Mouse (Mus musculus) olfactory bulb, adult 2 months (tissue): ENCODE results near the gene Ranbp6. TPM values are rescaled to one million over a fixed set of nuclear protein-coding genes. Genes with fewer than 3 reads are reported as not detected.

Source experiments
- H3K27ac ChIP-seq: fragments of 200-500 bp; 2 replicates; pipeline ENCODE4 v1.5.1; 2012; ENCODE audit warnings: low read depth, low read length; ENCODE audit not compliant: insufficient read depth
- H3K4me1 ChIP-seq: fragments of 200-500 bp; 2 replicates; pipeline ENCODE4 v1.6.1; 2012; ENCODE audit warnings: low read length; ENCODE audit not compliant: control insufficient read depth, insufficient read depth
- H3K4me3 ChIP-seq: fragments of 200-500 bp; 2 replicates; pipeline ENCODE4 v1.5.1; 2012; ENCODE audit warnings: mild to moderate bottlenecking, low read depth, low read length, moderate library complexity; ENCODE audit not compliant: insufficient read depth
- CTCF ChIP-seq: fragments of 200-500 bp; IDR thresholded peaks from 2 replicates; pipeline ENCODE4 v1.5.1; 2012; ENCODE audit warnings: low read depth, mild to moderate bottlenecking, low read length, moderate library complexity; ENCODE audit not compliant: insufficient read depth
- POLR2A ChIP-seq: fragments of 200-500 bp; IDR thresholded peaks from 2 replicates; pipeline ENCODE4 v1.6.1; 2012; ENCODE audit warnings: mild to moderate bottlenecking, low read depth, low read length, moderate library complexity; ENCODE audit not compliant: insufficient read depth
- WGBS: fragments of 180-500 bp; shearing (Covaris S2); methylation state at CpG from one replicate; pipeline ENCODE4 v1.1.7; 2018; 5-methylcytosine and 5-hydroxymethylcytosine counted together
- polyA plus RNA-seq: library from polyadenylated mRNA; stranded (reverse); fragments of >200 nt; gene quantifications from 2 replicates; pipeline ENCODE4 v1.2.4, GENCODE M21; 2012; ENCODE audit warnings: low replicate concordance; ENCODE audit not compliant: missing spikeins, insufficient read depth, insufficient read length

The Ranbp6 gene
- polyA plus RNA-seq, 1 experiment, result not detected

DNA sequence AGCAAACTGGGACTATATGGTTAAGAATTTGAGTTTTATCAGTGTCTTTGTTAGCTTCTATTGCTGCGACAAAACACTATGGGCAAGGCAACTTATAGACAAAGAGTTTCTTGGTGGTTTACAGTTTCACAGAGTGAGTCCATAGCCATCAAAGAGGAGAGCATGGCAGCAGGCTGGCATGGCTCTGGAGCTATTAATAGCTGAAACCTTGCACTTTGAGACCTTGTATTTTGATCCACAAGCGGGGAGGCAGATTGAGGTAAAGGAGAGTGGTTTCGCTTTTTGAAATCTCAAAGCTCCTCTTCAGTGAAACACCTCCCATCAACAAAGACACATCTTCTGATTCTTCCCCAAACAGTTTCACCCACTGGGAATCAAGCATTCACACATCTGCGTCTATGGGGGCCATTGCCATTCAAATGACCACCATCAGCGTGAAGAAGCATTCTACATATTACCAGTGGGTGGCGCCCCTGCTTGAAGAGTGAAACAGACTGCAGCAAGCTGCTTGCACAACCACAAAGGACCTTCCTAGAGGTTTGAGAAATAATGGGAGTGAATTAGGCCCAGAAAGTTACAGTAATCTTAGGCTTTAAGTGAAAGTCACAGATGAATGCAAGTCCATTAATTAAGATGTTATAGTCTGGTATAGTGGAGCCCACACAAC, 11.4 kb upstream of the Ranbp6 start:
- WGBS, result 61% methylated on average over 6 of the region's 6 CpGs
- TF ChIP-seq CTCF (no peak), POLR2A (no peak)
- Histone ChIP-seq H3K4me3 (no peak overlapping the region), H3K27ac (no peak overlapping the region), H3K4me1 (no peaks in the 10 kb centered on the region)

DNA sequence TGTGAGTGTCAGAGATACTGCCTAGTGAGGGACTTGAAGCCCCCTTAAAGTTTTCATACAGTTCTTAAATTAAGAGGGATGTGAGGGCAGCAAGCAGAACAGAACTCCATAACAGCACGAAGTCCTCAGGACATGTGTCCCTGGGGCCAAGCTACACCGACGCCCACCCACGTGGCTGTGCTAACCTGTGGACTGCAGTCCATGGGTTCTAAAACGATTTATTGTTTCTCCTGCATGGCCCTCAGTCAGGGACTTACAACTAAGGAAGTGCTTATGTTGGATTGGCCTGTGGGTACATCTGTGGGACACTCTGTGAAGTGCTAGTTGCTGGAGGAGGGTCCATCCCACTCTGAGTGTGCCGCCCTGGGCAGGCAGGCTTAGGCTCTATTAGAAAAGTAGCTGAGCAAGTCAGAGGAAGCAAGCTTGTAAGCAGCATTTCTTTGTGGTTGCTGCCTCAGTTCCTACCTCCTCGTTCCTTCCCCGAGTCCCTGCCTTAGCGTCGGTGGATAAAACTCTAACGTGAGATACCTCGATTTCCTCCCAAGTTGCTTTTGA, 10.8 kb upstream of the Ranbp6 start:
- TF ChIP-seq POLR2A (no peak), CTCF (no peak)
- Histone ChIP-seq H3K4me3 (no peak overlapping the region), H3K4me1 (no peaks in the 10 kb centered on the region), H3K27ac (no peak overlapping the region)
- 67% methylated on average over 12 of the region's 12 CpGs for WGBS

DNA sequence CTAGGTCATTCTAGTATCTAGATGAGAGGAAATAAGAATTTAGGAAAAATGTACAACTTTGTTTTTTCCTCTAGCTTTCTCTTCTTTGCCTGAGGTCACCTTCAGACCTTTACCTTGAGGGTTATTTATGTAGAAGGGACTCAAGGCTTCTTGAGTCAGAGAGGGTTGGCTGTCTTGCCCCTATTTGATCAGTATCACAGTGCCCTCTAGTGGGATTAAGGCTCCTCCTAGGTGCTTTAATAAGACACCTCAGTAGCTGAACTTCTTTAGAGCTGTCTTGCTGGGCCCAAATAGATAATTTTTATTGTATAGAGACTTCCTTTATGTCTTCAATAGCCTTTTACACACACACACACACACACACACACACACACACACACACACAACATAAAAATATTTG, 8.2 kb upstream of the Ranbp6 start:
- Histone ChIP-seq H3K4me3 (no peak overlapping the region), H3K27ac (no peak overlapping the region), H3K4me1 (no peaks in the 10 kb centered on the region)
- TF ChIP-seq POLR2A, result no peak
- TF ChIP-seq CTCF, result no peak

DNA sequence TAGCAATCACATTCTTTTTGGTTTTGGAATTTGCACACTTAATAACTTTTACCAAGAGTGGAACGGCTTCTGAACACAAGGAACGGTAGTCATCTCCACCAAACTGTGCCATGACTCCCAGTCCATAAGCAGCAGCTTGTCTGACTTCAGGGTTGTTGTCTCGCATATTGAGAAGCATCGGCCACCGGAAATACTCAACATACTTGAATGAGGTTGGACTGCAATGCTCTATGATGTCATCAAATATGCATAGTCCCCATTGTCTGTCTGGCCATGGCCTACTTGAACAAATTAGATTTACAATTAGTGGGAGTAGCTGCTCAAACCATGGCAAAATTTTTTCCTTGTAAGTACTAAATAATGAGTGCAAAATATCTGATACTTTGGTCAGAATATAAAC, 2.8 kb downstream of the Ranbp6 start:
- WGBS, result 89% methylated on average over 5 of the region's 5 CpGs
- TF ChIP-seq POLR2A (no peak), CTCF (no peak)
- peaks cover 2% of the 10 kb centered on the region; the same call in 1 of the 2 replicates for H3K4me1 ChIP-seq
- no peak overlapping the region for H3K4me3 ChIP-seq
- H3K27ac ChIP-seq, result no peak overlapping the region

DNA sequence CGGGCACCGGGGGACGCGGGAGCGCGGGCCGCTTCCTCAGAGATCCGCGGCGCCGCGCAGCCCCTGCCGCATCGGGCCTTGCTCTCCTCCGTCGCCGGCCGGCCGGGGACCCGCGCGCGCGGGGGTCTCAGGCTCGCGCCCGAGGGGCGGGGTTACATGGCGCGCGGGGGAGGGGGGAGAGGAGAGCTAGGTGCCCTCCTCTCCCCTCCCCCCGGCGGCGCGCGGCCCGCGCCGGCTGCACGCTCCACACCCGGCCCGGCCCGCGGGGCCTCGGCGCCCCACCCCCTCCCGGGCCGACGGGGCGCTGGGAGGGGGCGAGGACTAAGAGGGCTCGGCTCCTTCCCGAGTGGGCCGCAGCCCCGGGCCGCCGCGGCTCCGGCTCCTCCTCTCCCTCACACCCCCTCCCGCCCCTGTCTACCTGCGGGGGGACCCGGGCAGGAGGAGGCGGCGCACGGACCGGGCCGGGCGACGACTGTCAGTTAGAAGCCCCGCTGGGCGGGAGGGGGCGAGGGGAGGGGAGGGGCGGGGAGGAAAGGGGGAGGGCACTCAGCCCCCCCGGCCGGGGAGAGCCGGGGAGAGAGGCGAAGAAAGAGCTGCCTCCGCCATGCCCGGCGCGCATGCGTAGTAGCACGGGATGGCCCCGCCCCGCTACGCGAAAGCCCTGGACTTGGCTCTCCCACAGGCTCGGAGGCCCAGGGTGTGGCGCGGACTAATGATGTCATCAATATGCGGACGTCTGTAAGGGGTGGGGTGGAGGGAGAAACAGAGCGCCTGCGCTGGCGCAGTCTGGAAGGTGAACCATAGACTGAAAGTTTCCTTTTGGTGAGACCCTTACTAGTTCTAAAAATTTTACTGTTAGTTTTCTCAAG, 6.6 kb downstream of the Ranbp6 start, which contains the start of gene 9930021J03Rik:
Gene 9930021J03Rik (minus strand): TSS at position 73 of the 869 bp plus-strand sequence.
- H3K4me3 ChIP-seq, result peak within 1 kb of the TSS; percentile 89
- H3K4me1 ChIP-seq, result peaks cover 4% of the 10 kb centered on the region
- peak; percentile 40 for TF ChIP-seq POLR2A
- TF ChIP-seq CTCF, result no peak
- WGBS, result under 1% methylated on average over 78 of the region's 95 CpGs
- H3K27ac ChIP-seq, result peak within 1 kb of the TSS; percentile 77

DNA sequence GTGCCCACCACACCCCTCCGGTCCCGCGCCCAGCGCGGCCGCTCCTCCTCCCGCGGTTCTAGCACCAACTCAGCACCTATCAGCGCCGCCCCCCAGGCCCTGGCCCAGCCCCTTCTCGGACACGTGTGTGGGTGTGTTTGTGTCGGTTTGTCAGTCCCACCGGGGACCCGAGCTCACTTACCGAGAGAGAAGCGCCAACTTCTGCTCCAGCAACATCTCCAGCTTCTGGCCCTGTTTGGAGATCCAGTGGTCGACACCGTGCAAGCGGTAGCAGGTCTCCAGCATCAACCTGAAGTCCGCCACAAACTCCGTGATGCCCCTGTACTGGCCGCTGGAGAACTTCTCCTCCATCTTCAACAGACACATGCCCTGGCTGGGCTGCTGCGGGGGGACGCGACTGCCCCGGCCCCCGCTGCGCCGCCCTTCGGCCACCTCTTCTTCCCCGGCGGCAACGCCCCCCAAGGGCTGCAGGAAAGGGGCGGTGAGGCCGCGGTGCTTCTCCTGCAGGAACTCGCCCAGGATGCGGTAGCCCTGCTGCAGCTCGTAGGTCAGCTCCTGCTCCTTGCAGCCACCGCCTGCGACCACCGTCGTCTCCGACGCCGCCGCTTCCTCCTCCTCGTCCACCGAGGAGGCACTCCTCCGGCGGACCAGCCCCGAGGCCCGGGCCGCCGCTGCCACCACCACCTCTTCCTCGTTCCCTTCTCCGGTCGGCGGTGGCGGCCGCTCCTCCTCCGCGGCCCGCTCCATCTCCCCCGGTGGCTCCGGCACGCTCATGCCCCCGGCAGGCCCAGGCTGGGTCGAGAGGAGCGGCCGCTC, 7.5 kb downstream of the Ranbp6 start:
- Histone ChIP-seq H3K4me3 (peak overlapping the region; percentile 89), H3K27ac (peak overlapping the region; percentile 77; the same call in 1 of the 2 replicates), H3K4me1 (peaks cover 4% of the 10 kb centered on the region)
- TF ChIP-seq CTCF (no peak), POLR2A (no peak)
- WGBS, result under 1% methylated on average over 72 of the region's 72 CpGs

DNA sequence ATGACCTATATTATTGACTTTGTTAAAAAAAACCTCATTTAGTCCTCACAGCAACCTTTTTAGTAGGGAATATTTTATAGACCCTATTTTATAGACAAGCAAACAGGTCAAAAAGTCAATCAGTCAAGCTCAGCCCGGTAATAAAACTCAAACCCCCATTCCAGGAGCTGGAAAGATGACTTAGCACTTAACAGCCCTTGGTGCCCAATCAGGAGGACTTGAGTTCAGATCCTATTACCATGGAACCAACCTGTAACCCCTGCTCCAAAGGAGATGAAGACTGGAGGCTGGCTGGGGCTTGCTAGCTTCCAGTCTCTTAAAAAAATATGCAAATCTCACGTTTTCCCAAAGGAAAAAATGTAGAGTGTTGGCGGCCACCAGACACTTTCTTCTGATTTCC, 8.8 kb downstream of the Ranbp6 start:
- Histone ChIP-seq H3K4me1 (peaks cover 4% of the 10 kb centered on the region), H3K27ac (no peak overlapping the region), H3K4me3 (no peak overlapping the region)
- WGBS, result 32% methylated on average over 3 of the region's 3 CpGs
- TF ChIP-seq CTCF (no peak), POLR2A (no peak)

DNA sequence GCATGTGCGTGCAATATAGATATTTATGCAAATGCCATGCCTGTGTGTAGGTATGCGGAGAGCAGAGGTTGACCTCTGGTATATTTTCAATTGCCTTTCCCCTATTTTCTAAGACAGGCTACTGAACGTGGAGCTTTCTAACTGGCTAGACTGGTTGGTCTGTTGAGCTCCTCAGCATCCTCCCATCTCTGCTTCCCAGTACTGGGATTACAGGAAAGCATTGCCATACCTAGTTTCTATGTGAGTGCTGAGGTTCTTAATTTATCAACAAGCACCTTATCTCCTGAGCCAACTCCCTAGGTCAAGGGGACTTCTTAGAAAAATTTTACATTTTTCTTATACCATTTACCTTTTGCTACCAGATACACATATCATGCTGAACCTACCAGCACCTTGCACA, 15.4 kb downstream of the Ranbp6 start:
- Histone ChIP-seq H3K27ac (no peak overlapping the region), H3K4me1 (0 out of 2 replicates have a peak, but pooled peaks cover 4% of the 10 kb centered on the region), H3K4me3 (no peak overlapping the region)
- TF ChIP-seq CTCF (no peak), POLR2A (no peak)
- 80% methylated on average over 3 of the region's 3 CpGs for WGBS
